Mouse (Mus musculus): ENCODE measurements at regions not wholly inside any gene's neighbourhood (a gene's known extent, or its start where the extent isn't known, plus 50 kb on each side); places are given as distances from the start of the nearest gene placed in this dataset.
A peak's percentile ranks its signal among the peaks of the same experiment; 100 is the strongest.

DNA sequence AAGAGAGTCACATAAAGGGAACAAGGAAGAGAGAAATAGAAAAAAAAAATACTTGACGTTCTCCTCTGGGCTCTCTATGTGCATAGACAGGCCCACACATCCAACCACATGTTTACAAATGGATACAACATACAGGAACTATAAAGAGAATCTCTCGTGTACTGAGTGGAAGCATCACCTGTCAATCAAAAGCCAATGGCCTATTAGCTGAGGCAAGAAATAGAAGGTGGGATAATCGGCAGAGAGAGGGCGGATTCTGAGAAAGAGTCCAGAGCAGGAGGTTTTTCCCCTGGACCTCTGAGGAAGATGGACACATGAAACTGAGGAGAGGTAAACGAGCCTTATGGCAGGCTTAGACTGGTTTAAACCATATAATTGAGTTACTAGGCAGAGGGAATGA lies 434.7 kb upstream of the Pmfbp1 start:
- H3K27me3 ChIP-seq (replicated peaks; ENCODE audit: control insufficient read depth, insufficient read depth, low read length) = no peaks in the 10 kb centered on the region
- no peak for ATAC-seq
- WGBS = 73% methylated on average over 5 of the region's 5 CpGs
- H3K27ac ChIP-seq (ENCODE audit: low read depth, low read length) = no peak overlapping the region
- H3K9me3 ChIP-seq (ENCODE audit: control insufficient read depth) = no peaks in the 10 kb centered on the region
- H3K36me3 ChIP-seq (ENCODE audit: control insufficient read depth, insufficient read depth) = no peaks in the 10 kb centered on the region
- H3K9ac ChIP-seq (ENCODE audit: low read depth, low read length) = no peak overlapping the region
- no peak overlapping the region for H3K4me2 ChIP-seq (replicated peaks; ENCODE audit: low read depth)
- no peak overlapping the region for H3K4me3 ChIP-seq (ENCODE audit: low read depth, low read length)
- TF ChIP-seq CTCF (IDR thresholded peaks at IDR 0.05; ENCODE audit: low read depth) = no peak
- H3K4me1 ChIP-seq (replicated peaks; ENCODE audit: control insufficient read depth, insufficient read depth, low read length) = no peaks in the 10 kb centered on the region

- no peaks in the 10 kb centered on the region for H3K36me3 ChIP-seq (ENCODE audit: control insufficient read depth, insufficient read depth)
- no peaks in the 10 kb centered on the region for H3K27me3 ChIP-seq (replicated peaks; ENCODE audit: control insufficient read depth, insufficient read depth, low read length)
- TF ChIP-seq CTCF (IDR thresholded peaks at IDR 0.05; ENCODE audit: low read depth) = no peak
- no peak overlapping the region for H3K9ac ChIP-seq (ENCODE audit: low read depth, low read length)
- no peaks in the 10 kb centered on the region for H3K9me3 ChIP-seq (ENCODE audit: control insufficient read depth)
- peak; percentile 56; the same call in 1 of the 2 replicates for ATAC-seq
- H3K4me2 ChIP-seq (replicated peaks; ENCODE audit: low read depth) = no peak overlapping the region
- H3K27ac ChIP-seq (ENCODE audit: low read depth, low read length) = no peak overlapping the region
- no peak overlapping the region for H3K4me3 ChIP-seq (ENCODE audit: low read depth, low read length)
- H3K4me1 ChIP-seq (replicated peaks; ENCODE audit: control insufficient read depth, insufficient read depth, low read length) = no peaks in the 10 kb centered on the region
These were observed 431.5 kb upstream of the Pmfbp1 start for GRCm38 (mm10) chr8:109062376-109062775.

GRCm38 (mm10) chr8:109073715-109074114 lies 420.1 kb upstream of the Pmfbp1 start:
- Histone ChIP-seq H3K36me3 (ENCODE audit: control insufficient read depth, insufficient read depth) (no peaks in the 10 kb centered on the region), H3K27me3 (replicated peaks; ENCODE audit: control insufficient read depth, insufficient read depth, low read length) (no peaks in the 10 kb centered on the region), H3K4me3 (ENCODE audit: low read depth, low read length) (no peak overlapping the region), H3K9me3 (ENCODE audit: control insufficient read depth) (no peaks in the 10 kb centered on the region), H3K27ac (ENCODE audit: low read depth, low read length) (no peak overlapping the region), H3K4me2 (replicated peaks; ENCODE audit: low read depth) (no peak overlapping the region), H3K4me1 (replicated peaks; ENCODE audit: control insufficient read depth, insufficient read depth, low read length) (no peaks in the 10 kb centered on the region), H3K9ac (ENCODE audit: low read depth, low read length) (no peak overlapping the region)
- TF ChIP-seq CTCF (IDR thresholded peaks at IDR 0.05; ENCODE audit: low read depth) = no peak
- no peak for ATAC-seq
- 88% methylated on average over 4 of the region's 4 CpGs for WGBS

DNA sequence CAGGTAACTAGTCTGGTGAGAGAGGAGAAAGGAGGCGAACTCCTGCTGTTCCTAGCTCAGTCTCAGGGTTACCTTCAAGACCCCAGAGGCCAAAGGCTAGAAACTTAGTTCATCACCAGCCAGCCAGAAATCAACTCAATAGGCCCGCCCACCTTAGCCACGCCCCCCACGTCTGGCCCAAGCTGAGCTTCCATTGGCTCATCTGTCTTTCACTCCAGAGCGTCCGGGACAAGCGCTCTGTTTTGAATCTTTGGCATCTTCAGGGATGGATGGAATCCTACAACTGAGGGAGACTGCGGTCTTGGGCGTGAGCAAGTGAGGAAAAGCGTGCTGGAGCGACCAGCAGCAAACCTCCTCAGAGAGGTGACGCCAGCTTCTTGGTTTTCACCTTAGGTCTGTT lies 418.8 kb upstream of the Pmfbp1 start:
- Histone ChIP-seq H3K27me3 (replicated peaks; ENCODE audit: control insufficient read depth, insufficient read depth, low read length) (no peaks in the 10 kb centered on the region), H3K4me1 (replicated peaks; ENCODE audit: control insufficient read depth, insufficient read depth, low read length) (no peaks in the 10 kb centered on the region), H3K9ac (ENCODE audit: low read depth, low read length) (no peak overlapping the region), H3K36me3 (ENCODE audit: control insufficient read depth, insufficient read depth) (no peaks in the 10 kb centered on the region), H3K4me2 (replicated peaks; ENCODE audit: low read depth) (peak overlapping the region; percentile 49), H3K4me3 (ENCODE audit: low read depth, low read length) (0 out of 2 replicates have a peak overlapping the region, but pooled peaks have one; percentile 17), H3K9me3 (ENCODE audit: control insufficient read depth) (no peaks in the 10 kb centered on the region), H3K27ac (ENCODE audit: low read depth, low read length) (no peak overlapping the region)
- 15% methylated on average over 12 of the region's 12 CpGs for WGBS
- TF ChIP-seq CTCF (IDR thresholded peaks at IDR 0.05; ENCODE audit: low read depth) = no peak
- ATAC-seq = no peak

DNA sequence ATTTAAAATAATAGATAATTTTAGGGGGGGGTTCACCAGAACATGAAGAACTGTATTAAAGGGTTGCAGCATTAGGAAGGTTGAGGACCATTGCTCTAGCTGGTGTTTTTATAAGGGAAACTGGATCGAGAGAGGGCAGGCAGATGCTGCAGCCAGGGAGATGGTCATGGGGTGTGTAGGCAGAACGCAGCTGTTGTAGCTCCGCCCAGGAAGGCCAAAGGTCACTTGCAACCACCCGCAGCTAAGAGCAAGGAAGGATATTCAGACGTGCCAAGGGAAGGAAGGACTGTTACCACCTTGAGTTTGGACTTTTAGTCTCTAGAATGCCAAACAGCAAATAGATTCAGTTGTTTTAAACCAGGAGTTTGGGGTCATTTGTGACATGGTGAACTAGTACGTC lies 414.6 kb upstream of the Pmfbp1 start:
- H3K4me3 ChIP-seq (ENCODE audit: low read depth, low read length) = no peak overlapping the region
- peaks cover 4% of the 10 kb centered on the region; the same call in 1 of the 2 replicates for H3K9me3 ChIP-seq (ENCODE audit: control insufficient read depth)
- no peaks in the 10 kb centered on the region for H3K27me3 ChIP-seq (replicated peaks; ENCODE audit: control insufficient read depth, insufficient read depth, low read length)
- no peaks in the 10 kb centered on the region for H3K36me3 ChIP-seq (ENCODE audit: control insufficient read depth, insufficient read depth)
- H3K4me2 ChIP-seq (replicated peaks; ENCODE audit: low read depth) = no peak overlapping the region
- H3K9ac ChIP-seq (ENCODE audit: low read depth, low read length) = no peak overlapping the region
- H3K27ac ChIP-seq (ENCODE audit: low read depth, low read length) = no peak overlapping the region
- TF ChIP-seq CTCF (IDR thresholded peaks at IDR 0.05; ENCODE audit: low read depth) = no peak
- ATAC-seq = peak; percentile 45; the same call in 1 of the 2 replicates
- WGBS = 29% methylated on average over 6 of the region's 6 CpGs
- no peaks in the 10 kb centered on the region for H3K4me1 ChIP-seq (replicated peaks; ENCODE audit: control insufficient read depth, insufficient read depth, low read length)

- Histone ChIP-seq H3K27ac (ENCODE audit: low read depth, low read length) (no peak overlapping the region), H3K9me3 (ENCODE audit: control insufficient read depth) (peaks cover 4% of the 10 kb centered on the region; the same call in 1 of the 2 replicates), H3K9ac (ENCODE audit: low read depth, low read length) (no peak overlapping the region), H3K4me2 (replicated peaks; ENCODE audit: low read depth) (no peak overlapping the region), H3K36me3 (ENCODE audit: control insufficient read depth, insufficient read depth) (no peaks in the 10 kb centered on the region), H3K4me3 (ENCODE audit: low read depth, low read length) (no peak overlapping the region), H3K27me3 (replicated peaks; ENCODE audit: control insufficient read depth, insufficient read depth, low read length) (no peaks in the 10 kb centered on the region), H3K4me1 (replicated peaks; ENCODE audit: control insufficient read depth, insufficient read depth, low read length) (no peaks in the 10 kb centered on the region)
- 64% methylated on average over 5 of the region's 5 CpGs for WGBS
- no peak for TF ChIP-seq CTCF (IDR thresholded peaks at IDR 0.05; ENCODE audit: low read depth)
- ATAC-seq = no peak
These were observed 412.5 kb upstream of the Pmfbp1 start for GRCm38 (mm10) chr8:109081295-109081694.

DNA sequence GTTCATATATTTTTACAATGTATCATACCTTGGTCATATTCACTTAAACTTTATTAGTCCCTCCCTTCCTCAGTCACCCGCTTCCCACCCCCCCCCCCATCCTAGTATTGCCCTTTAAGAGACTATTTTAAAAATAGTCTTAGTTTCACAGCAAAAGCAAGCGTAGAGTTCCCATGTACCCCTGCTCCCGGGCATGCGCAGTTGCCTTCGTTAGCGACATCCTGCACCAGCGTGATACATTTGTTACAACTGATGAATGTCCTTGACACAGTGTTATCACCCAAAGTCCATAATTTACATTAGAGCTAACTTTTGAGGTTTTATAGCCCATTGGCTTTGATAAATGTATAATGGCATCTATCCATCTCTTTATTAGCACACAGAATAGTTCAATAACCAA lies 408.7 kb upstream of the Pmfbp1 start:
- Histone ChIP-seq H3K36me3 (ENCODE audit: control insufficient read depth, insufficient read depth) (no peaks in the 10 kb centered on the region), H3K4me2 (replicated peaks; ENCODE audit: low read depth) (no peak overlapping the region), H3K9me3 (ENCODE audit: control insufficient read depth) (peaks cover 4% of the 10 kb centered on the region; the same call in 1 of the 2 replicates), H3K4me1 (replicated peaks; ENCODE audit: control insufficient read depth, insufficient read depth, low read length) (no peaks in the 10 kb centered on the region), H3K9ac (ENCODE audit: low read depth, low read length) (no peak overlapping the region), H3K27me3 (replicated peaks; ENCODE audit: control insufficient read depth, insufficient read depth, low read length) (no peaks in the 10 kb centered on the region), H3K4me3 (ENCODE audit: low read depth, low read length) (no peak overlapping the region), H3K27ac (ENCODE audit: low read depth, low read length) (no peak overlapping the region)
- 81% methylated on average over 7 of the region's 7 CpGs for WGBS
- no peak for ATAC-seq
- TF ChIP-seq CTCF (IDR thresholded peaks at IDR 0.05; ENCODE audit: low read depth) = no peak

Data from intestine, postnatal 0 days (tissue).